In the genomic region with DNA sequence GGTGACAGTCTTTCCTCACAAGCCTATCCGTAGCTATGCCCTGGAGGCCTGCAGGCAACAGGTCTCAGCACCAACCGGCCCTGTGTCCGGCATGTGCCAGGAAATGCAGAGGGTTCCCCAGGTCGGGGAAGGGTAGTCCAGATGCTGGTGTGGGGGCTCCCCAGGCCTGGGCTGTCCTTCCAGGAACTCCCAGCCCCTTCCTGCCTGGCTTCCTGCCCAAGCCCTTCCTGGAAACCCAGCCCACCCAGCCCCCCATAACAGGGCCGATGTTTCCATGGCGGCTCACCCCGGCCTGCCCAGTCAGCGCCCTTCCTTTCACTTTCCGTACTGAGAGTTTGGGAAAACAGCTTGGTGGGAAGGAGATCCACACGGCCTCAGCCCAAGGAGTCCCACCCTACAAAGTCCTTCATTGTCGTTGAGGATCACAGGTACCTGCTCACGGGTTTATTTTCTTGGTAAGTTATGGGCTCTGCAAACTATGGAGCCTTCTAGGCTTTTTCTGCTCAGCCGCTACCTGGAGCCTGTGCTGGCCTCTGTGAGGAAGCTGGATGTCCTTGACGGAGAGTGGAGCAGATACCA, we compare ENCODE assay signal across 10 mouse cellular contexts. TPM values are rescaled to one million over a fixed set of nuclear protein-coding genes. Genes with fewer than 3 reads are reported as not detected.
DNase-seq lines count a peak whose midpoint lies in the region; ATAC-seq and TF ChIP-seq lines count a peak whose summit lies in the region.
"Had no signal": no experiment of that assay in that cellular context is flagged by ENCODE, and none has a peak within 500 bp of the region (broad histone marks: within the 10 kb centered on the region; RNA-seq: fewer than 3 reads in every experiment).

No protein-coding gene starts in this region.

- H3K9ac ChIP-seq in heart, embryonic 11.5 days (ENCODE audit: low read depth, low read length): no peak overlapping the region
- no peak overlapping the region for H3K9ac ChIP-seq in lung, postnatal 0 days (replicated peaks; ENCODE audit: low read depth)
- H3K9ac ChIP-seq: liver, embryonic 14.5 days had no signal

- no peaks in the 10 kb centered on the region for H3K36me3 ChIP-seq in heart, embryonic 11.5 days (ENCODE audit: control insufficient read depth, insufficient read depth, low read length)
- no peaks in the 10 kb centered on the region for H3K36me3 ChIP-seq in lung, postnatal 0 days (ENCODE audit: insufficient read depth, low read length)
- H3K36me3 ChIP-seq in hindbrain, embryonic 10.5 days: no peaks in the 10 kb centered on the region

- H3K4me2 ChIP-seq in heart, embryonic 11.5 days: 0 out of 2 replicates have a peak overlapping the region, but pooled peaks have one; percentile 9
- peak overlapping the region; percentile 19; the same call in 1 of the 2 replicates for H3K4me2 ChIP-seq in lung, postnatal 0 days (replicated peaks; ENCODE audit: low read depth, low read length)

- H3K27me3 ChIP-seq in heart, embryonic 11.5 days (ENCODE audit: control insufficient read depth, insufficient read depth, low read length): peaks cover 3% of the 10 kb centered on the region; the same call in 1 of the 2 replicates
- H3K27me3 ChIP-seq in lung, postnatal 0 days (replicated peaks; ENCODE audit: insufficient read depth, low read length): no peaks in the 10 kb centered on the region
- no peaks in the 10 kb centered on the region for H3K27me3 ChIP-seq in hindbrain, embryonic 10.5 days (ENCODE audit: insufficient read depth, poor library complexity, severe bottlenecking)

- no peak for TF ChIP-seq CTCF in lung, postnatal 0 days (IDR thresholded peaks at IDR 0.05)

- H3K4me1 ChIP-seq in heart, embryonic 11.5 days (ENCODE audit: control insufficient read depth, insufficient read depth, low read length): no peaks in the 10 kb centered on the region; the same call in 1 of the 2 replicates
- 0 out of 2 replicates have a peak, but pooled peaks cover 3% of the 10 kb centered on the region for H3K4me1 ChIP-seq in lung, postnatal 0 days (ENCODE audit: insufficient read depth, low read depth, low read length)
- H3K4me1 ChIP-seq in hindbrain, embryonic 10.5 days (replicated peaks): 0 out of 2 replicates have a peak, but pooled peaks cover 4% of the 10 kb centered on the region

- DNase-seq in adrenal gland, postnatal 25 days: peak; percentile 51
- peak; percentile 83 for DNase-seq in kidney, postnatal 10 days
- peak; percentile 61 for DNase-seq in lung, postnatal 0 days (ENCODE audit: low spot score)
- no peak for DNase-seq in spleen, adult 18-20 months
- DNase-seq in thymus, postnatal 10 days (ENCODE audit: low spot score in 2 of 2): no peak
- no peak for DNase-seq in hindbrain, embryonic 10.5 days (ENCODE audit: low spot score)
- DNase-seq in spleen, postnatal 14 days (ENCODE audit: low spot score in 2 of 2): no peak
- DNase-seq: cerebellum, postnatal 36 days had no signal

- H3K9me3 ChIP-seq in heart, embryonic 11.5 days (replicated peaks; ENCODE audit: control insufficient read depth, low read length): no peaks in the 10 kb centered on the region
- no peaks in the 10 kb centered on the region for H3K9me3 ChIP-seq in lung, postnatal 0 days (ENCODE audit: low read length)
- H3K9me3 ChIP-seq in hindbrain, embryonic 10.5 days: no peaks in the 10 kb centered on the region

- peak overlapping the region; percentile 61; the same call in 1 of the 2 replicates for H3K27ac ChIP-seq in heart, embryonic 11.5 days (ENCODE audit: low read depth, low read length)
- H3K27ac ChIP-seq in lung, postnatal 0 days (ENCODE audit: low read length): peak overlapping the region; percentile 87
- no peak overlapping the region for H3K27ac ChIP-seq in hindbrain, embryonic 10.5 days
- H3K27ac ChIP-seq: liver, embryonic 14.5 days had no signal

- H3K4me3 ChIP-seq in heart, embryonic 11.5 days (ENCODE audit: low read depth, low read length): no peak overlapping the region
- no peak overlapping the region for H3K4me3 ChIP-seq in lung, postnatal 0 days (ENCODE audit: low read depth, low read length)
- no peak overlapping the region for H3K4me3 ChIP-seq in hindbrain, embryonic 10.5 days

- WGBS in heart, embryonic 11.5 days (ENCODE audit: insufficient replicate concordance): 70% methylated on average over 14 of the region's 14 CpGs
- WGBS in lung, postnatal 0 days: 56% methylated on average over 14 of the region's 14 CpGs
- WGBS in hindbrain, embryonic 10.5 days: 84% methylated on average over 14 of the region's 14 CpGs

- 0 out of 2 replicates have a peak, but pooled peaks have one; percentile 16 for ATAC-seq in heart, embryonic 11.5 days (replicated peaks; ENCODE audit: insufficient number of reproducible peaks, low FRiP score, low TSS enrichment)
- ATAC-seq in lung, postnatal 0 days: peak; percentile 75

- peak; percentile 97 for TF ChIP-seq EP300 in lung, postnatal 0 days (IDR thresholded peaks at IDR 0.05)

RNA-seq across cellular contexts. Expression of gene Gata2, which starts 41.5 kb away (rescaled TPM):
- 25.6 and 37.7 TPM in 2 replicates for total RNA-seq in adrenal gland, postnatal 25 days (2021)
- 14.3 and 14.5 TPM in 2 replicates for polyA plus RNA-seq in heart, embryonic 11.5 days (2014; fragmentation: Nextera tagmentation; extraction: Ambion mirVana)
- polyA plus RNA-seq in lung, postnatal 0 days (2015; fragmentation: Nextera tagmentation; extraction: Ambion mirVana): 86.2 and 104 TPM in 2 replicates
- polyA plus RNA-seq in hindbrain, embryonic 10.5 days (2016; fragmentation: Nextera tagmentation; extraction: Ambion mirVana): 20.0 and 20.8 TPM in 2 replicates

Comparison
In these comparisons a context has a peak if more than half of its experiments do, and no peak if none do; other contexts are left out.
1. DNase-seq: peak in adrenal gland, postnatal 25 days (single experiment), kidney, postnatal 10 days (single experiment) and lung, postnatal 0 days (single experiment); none in spleen, adult 18-20 months (0 of 2), thymus, postnatal 10 days (0 of 2), hindbrain, embryonic 10.5 days (single experiment) and spleen, postnatal 14 days (0 of 2).